17 mouse cellular contexts compared by ENCODE assay signal in the genomic region with DNA sequence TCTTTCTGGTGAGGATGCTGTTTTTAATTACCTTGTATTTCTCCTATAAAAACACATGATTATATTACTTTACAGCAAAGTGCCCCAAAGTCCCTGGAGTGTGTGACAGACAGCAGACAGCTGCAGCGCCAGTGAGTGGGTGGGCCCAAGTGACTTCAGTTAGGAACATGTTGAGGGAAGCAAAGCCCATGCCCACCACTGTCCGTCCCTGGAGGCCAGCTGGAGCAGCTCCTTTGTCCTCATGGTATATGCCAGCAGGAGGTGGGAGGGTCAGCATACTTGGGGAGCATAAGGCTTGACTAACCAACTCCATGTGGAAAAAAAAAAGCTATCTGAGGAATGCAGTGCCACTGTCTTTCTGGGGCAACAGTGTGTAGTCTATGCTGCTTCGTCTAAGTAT.
DNase-seq lines count a peak whose midpoint lies in the region; ATAC-seq lines count a peak whose summit lies in the region.
"Had no signal": no experiment of that assay in that cellular context is flagged by ENCODE, and none has a peak within 500 bp of the region (broad histone marks: within the 10 kb centered on the region; RNA-seq: fewer than 3 reads in every experiment).

No protein-coding gene starts in this region.

- H3K4me1 ChIP-seq in forebrain, embryonic 10.5 days: peaks cover 29% of the 10 kb centered on the region
- no peaks in the 10 kb centered on the region for H3K4me1 ChIP-seq in forebrain, embryonic 11.5 days (replicated peaks; ENCODE audit: control insufficient read depth, insufficient read depth, low read length)
- H3K4me1 ChIP-seq in neural tube, embryonic 11.5 days (ENCODE audit: control insufficient read depth, insufficient read depth, low read length): no peaks in the 10 kb centered on the region
- H3K4me1 ChIP-seq in embryonic facial prominence, embryonic 15.5 days: peaks cover 23% of the 10 kb centered on the region
- H3K4me1 ChIP-seq: forebrain, embryonic 13.5 days; liver, embryonic 12.5 days had no signal

- H3K27me3 ChIP-seq in forebrain, embryonic 10.5 days (ENCODE audit: poor library complexity, severe bottlenecking): no peaks in the 10 kb centered on the region
- H3K27me3 ChIP-seq in forebrain, embryonic 11.5 days (ENCODE audit: control insufficient read depth, insufficient read depth, low read length): no peaks in the 10 kb centered on the region
- H3K27me3 ChIP-seq in neural tube, embryonic 11.5 days (ENCODE audit: control insufficient read depth, insufficient read depth, low read length): no peaks in the 10 kb centered on the region
- H3K27me3 ChIP-seq in embryonic facial prominence, embryonic 15.5 days: no peaks in the 10 kb centered on the region
- H3K27me3 ChIP-seq: forebrain, embryonic 13.5 days; liver, embryonic 12.5 days had no signal

- no peak for ATAC-seq in forebrain, embryonic 11.5 days (replicated peaks; ENCODE audit: low FRiP score)
- ATAC-seq in neural tube, embryonic 11.5 days (ENCODE audit: insufficient read depth, low FRiP score, low TSS enrichment): no peak
- ATAC-seq in embryonic facial prominence, embryonic 15.5 days (ENCODE audit: insufficient number of reproducible peaks, low FRiP score, low TSS enrichment, low read depth): peak; percentile 67; the same call in 1 of the 2 replicates
- no peak for ATAC-seq in frontal cortex, adult (ENCODE audit: low TSS enrichment)
- no peak for ATAC-seq in cerebellum, adult (ENCODE audit: insufficient number of reproducible peaks, low FRiP score, low TSS enrichment)
- ATAC-seq: forebrain, embryonic 13.5 days; liver, embryonic 12.5 days had no signal

- H3K9ac ChIP-seq in forebrain, embryonic 11.5 days (ENCODE audit: low read length): no peak overlapping the region
- H3K9ac ChIP-seq in neural tube, embryonic 11.5 days (ENCODE audit: low read length): no peak overlapping the region
- H3K9ac ChIP-seq in embryonic facial prominence, embryonic 15.5 days: no peak overlapping the region
- H3K9ac ChIP-seq: forebrain, embryonic 13.5 days; hindbrain, embryonic 14.5 days; liver, embryonic 12.5 days had no signal

- peaks cover 99% of the 10 kb centered on the region for H3K36me3 ChIP-seq in forebrain, embryonic 10.5 days (replicated peaks)
- peaks cover 10% of the 10 kb centered on the region for H3K36me3 ChIP-seq in forebrain, embryonic 11.5 days (ENCODE audit: control insufficient read depth, insufficient read depth, low read length)
- H3K36me3 ChIP-seq in neural tube, embryonic 11.5 days (ENCODE audit: control insufficient read depth, insufficient read depth, low read length): peaks cover 11% of the 10 kb centered on the region
- H3K36me3 ChIP-seq in embryonic facial prominence, embryonic 15.5 days: peaks cover 56% of the 10 kb centered on the region
- H3K36me3 ChIP-seq: liver, embryonic 12.5 days had no signal

- no peak for DNase-seq in forebrain, embryonic 10.5 days (ENCODE audit: extremely low spot score, low spot score)
- DNase-seq in forebrain, embryonic 11.5 days (ENCODE audit: low spot score): no peak
- DNase-seq in neural tube, embryonic 11.5 days (ENCODE audit: low spot score): peak; percentile 31
- no peak for DNase-seq in neural tube, embryonic 10.5 days (ENCODE audit: extremely low spot score, low spot score)
- no peak for DNase-seq in ovary, postnatal 14 days (ENCODE audit: low spot score)
- DNase-seq: cerebellum, adult 2 months; heart, adult 2 months; kidney, adult 2 months; lung, postnatal 10 days; thymus, postnatal 4 days had no signal

- peak overlapping the region; percentile 58; the same call in 1 of the 2 replicates for H3K27ac ChIP-seq in forebrain, embryonic 10.5 days
- no peak overlapping the region for H3K27ac ChIP-seq in forebrain, embryonic 11.5 days (ENCODE audit: low read depth, low read length)
- no peak overlapping the region for H3K27ac ChIP-seq in neural tube, embryonic 11.5 days (ENCODE audit: low read depth, low read length)
- peak overlapping the region; percentile 67; the same call in 1 of the 2 replicates for H3K27ac ChIP-seq in embryonic facial prominence, embryonic 15.5 days (replicated peaks)
- H3K27ac ChIP-seq: forebrain, embryonic 13.5 days; heart, adult 2 months; hindbrain, embryonic 14.5 days; liver, embryonic 12.5 days; midbrain, embryonic 10.5 days had no signal

- no peak overlapping the region for H3K4me3 ChIP-seq in forebrain, embryonic 10.5 days
- no peak overlapping the region for H3K4me3 ChIP-seq in forebrain, embryonic 11.5 days (ENCODE audit: low read depth, low read length)
- H3K4me3 ChIP-seq in neural tube, embryonic 11.5 days (ENCODE audit: low read depth, low read length): no peak overlapping the region
- H3K4me3 ChIP-seq in embryonic facial prominence, embryonic 15.5 days (replicated peaks): no peak overlapping the region
- H3K4me3 ChIP-seq: forebrain, embryonic 13.5 days; heart, adult 2 months; liver, embryonic 12.5 days; midbrain, embryonic 10.5 days had no signal

- H3K4me2 ChIP-seq in forebrain, embryonic 11.5 days (ENCODE audit: low read depth, low read length, severe bottlenecking): no peak overlapping the region
- H3K4me2 ChIP-seq in neural tube, embryonic 11.5 days (ENCODE audit: low read depth): no peak overlapping the region
- H3K4me2 ChIP-seq in embryonic facial prominence, embryonic 15.5 days (replicated peaks): no peak overlapping the region
- H3K4me2 ChIP-seq: forebrain, embryonic 13.5 days; hindbrain, embryonic 14.5 days; liver, embryonic 12.5 days had no signal

- no peaks in the 10 kb centered on the region for H3K9me3 ChIP-seq in forebrain, embryonic 10.5 days
- no peaks in the 10 kb centered on the region for H3K9me3 ChIP-seq in forebrain, embryonic 11.5 days (ENCODE audit: control insufficient read depth, low read length)
- H3K9me3 ChIP-seq in neural tube, embryonic 11.5 days (ENCODE audit: control insufficient read depth, low read length): no peaks in the 10 kb centered on the region
- no peaks in the 10 kb centered on the region for H3K9me3 ChIP-seq in embryonic facial prominence, embryonic 15.5 days (replicated peaks)
- H3K9me3 ChIP-seq: forebrain, embryonic 13.5 days; liver, embryonic 12.5 days; midbrain, embryonic 10.5 days had no signal

- 54% methylated on average over 3 of the region's 3 CpGs for WGBS in forebrain, embryonic 10.5 days
- WGBS in forebrain, embryonic 11.5 days: 53% methylated on average over 3 of the region's 3 CpGs
- 54% methylated on average over 3 of the region's 3 CpGs for WGBS in neural tube, embryonic 11.5 days
- WGBS in embryonic facial prominence, embryonic 15.5 days: 20% methylated on average over 3 of the region's 3 CpGs

Comparison
In these comparisons a context has a peak if more than half of its experiments do, and no peak if none do; other contexts are left out.
1. H3K27ac ChIP-seq: peak in forebrain, embryonic 10.5 days (single experiment) and embryonic facial prominence, embryonic 15.5 days (single experiment); none in forebrain, embryonic 11.5 days (single experiment) and neural tube, embryonic 11.5 days (single experiment).